Mouse (Mus musculus) liver, embryonic 11.5 days (tissue): ENCODE measurements around the gene Hip1. TPM values are rescaled to one million over a fixed set of nuclear protein-coding genes. Genes with fewer than 3 reads are reported as not detected.

Source experiments
- ATAC-seq: fragments of 200-750 bp; cut with Nextera tagmentation; replicated peaks from 2 replicates; pipeline ENCODE4 v1.8.0; 2017; ENCODE audit warnings: moderate number of reproducible peaks, mild to moderate bottlenecking, moderate TSS enrichment, moderate library complexity; ENCODE audit not compliant: low FRiP score
- DNase-seq: peaks from one replicate; pipeline ENCODE4 v3.0.0-alpha.2; 2017; ENCODE audit warnings: low spot score
- H3K27ac ChIP-seq: fragments of 300-500 bp; sonication (generic); 2 replicates; pipeline ENCODE4 v1.5.1; 2014; ENCODE audit warnings: mild to moderate bottlenecking, low read depth, low read length, control low read depth
- H3K27me3 ChIP-seq: fragments of 300-500 bp; sonication (generic); replicated peaks from 2 replicates; pipeline ENCODE4 v1.6.1; 2014; ENCODE audit warnings: low read length, mixed read lengths; ENCODE audit not compliant: control insufficient read depth, insufficient read depth
- H3K36me3 ChIP-seq: fragments of 300-500 bp; sonication (generic); 2 replicates; pipeline ENCODE4 v1.6.1; 2014; ENCODE audit warnings: mild to moderate bottlenecking, low read length, moderate library complexity, mixed read lengths; ENCODE audit not compliant: control insufficient read depth, insufficient read depth
- H3K4me1 ChIP-seq: fragments of 300-500 bp; sonication (generic); replicated peaks from 2 replicates; pipeline ENCODE4 v1.6.1; 2014; ENCODE audit warnings: low read length, mixed read lengths; ENCODE audit not compliant: control insufficient read depth, insufficient read depth
- H3K4me2 ChIP-seq: fragments of 300-500 bp; sonication (generic); 2 replicates; pipeline ENCODE4 v1.6.1; 2014; ENCODE audit warnings: mild to moderate bottlenecking, control low read depth, moderate library complexity
- H3K4me3 ChIP-seq: fragments of 300-500 bp; sonication (generic); 2 replicates; pipeline ENCODE4 v1.5.1; 2014; ENCODE audit warnings: low read depth, low read length, control low read depth
- H3K9ac ChIP-seq: fragments of 300-500 bp; sonication (generic); 2 replicates; pipeline ENCODE4 v1.6.1; 2014; ENCODE audit warnings: low read depth, low read length, control low read depth
- H3K9me3 ChIP-seq: fragments of 300-500 bp; sonication (generic); 2 replicates; pipeline ENCODE4 v1.6.1; 2016; ENCODE audit warnings: low read length, inconsistent platforms, mixed read lengths; ENCODE audit not compliant: control insufficient read depth
- WGBS: fragments of 180-500 bp; shearing (Covaris S2); extraction: QIAGEN DNeasy Blood & Tissue Kit; methylation state at CpG from one replicate; pipeline ENCODE4 v1.1.7; 2014; 5-methylcytosine and 5-hydroxymethylcytosine counted together
- polyA plus RNA-seq: library from polyadenylated mRNA; unstranded; fragments of >200 nt; fragmentation: Nextera tagmentation; extraction: Ambion mirVana; gene quantifications from 2 replicates; pipeline ENCODE4 v1.2.1, GENCODE M21; 2014

The Hip1 gene
- polyA plus RNA-seq, 1 experiment from 2014 or later = 16.3 TPM

DNA sequence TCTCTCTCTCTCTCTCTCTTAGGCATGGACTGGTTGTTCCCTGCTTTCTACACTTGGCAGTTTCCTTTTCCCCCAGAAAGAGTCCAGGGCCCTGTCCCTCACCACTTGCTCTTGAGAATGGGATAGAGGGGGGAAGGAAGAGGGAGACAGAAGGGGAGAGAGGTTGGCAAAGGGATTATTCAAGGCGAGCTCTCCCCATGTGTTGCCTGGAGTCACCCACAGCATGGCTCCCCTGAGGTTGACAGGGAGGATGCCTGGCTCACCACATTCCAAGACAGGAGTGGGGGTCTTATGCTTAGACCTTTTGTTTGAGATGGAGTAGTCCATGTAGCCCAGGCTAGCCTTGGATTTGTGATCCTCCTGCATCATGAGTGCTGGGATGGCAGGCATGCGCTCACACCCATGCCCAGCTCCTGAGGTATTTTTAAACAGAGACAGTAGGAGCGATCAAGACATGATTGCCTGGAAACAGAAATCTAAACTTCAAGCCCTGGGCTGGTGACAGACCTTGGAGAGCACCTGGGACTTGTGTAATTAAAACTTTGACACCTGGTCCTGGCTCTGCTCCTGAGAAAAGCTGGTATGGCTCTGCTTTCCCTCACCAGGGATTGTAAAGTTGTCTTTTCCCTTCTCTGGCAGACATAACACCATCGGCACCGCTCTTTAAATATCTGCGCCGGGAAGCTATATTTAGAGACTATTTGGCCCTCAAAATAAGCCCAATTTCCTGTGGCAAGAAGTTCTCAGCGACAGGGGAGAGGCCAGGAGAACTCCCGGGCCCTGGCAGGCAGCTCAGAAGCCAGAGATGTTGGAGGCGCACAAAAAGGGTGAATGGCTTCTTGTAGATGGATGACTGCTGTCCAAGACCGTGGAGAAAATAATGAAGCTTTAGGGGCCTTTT is 20.0 kb downstream of the Hip1 start:
- Histone ChIP-seq H3K27ac (no peak overlapping the region), H3K4me1 (no peaks in the 10 kb centered on the region), H3K36me3 (no peaks in the 10 kb centered on the region), H3K27me3 (0 out of 2 replicates have a peak, but pooled peaks cover 2% of the 10 kb centered on the region), H3K4me3 (no peak overlapping the region), H3K9ac (no peak overlapping the region), H3K9me3 (no peaks in the 10 kb centered on the region), H3K4me2 (no peak overlapping the region)
- WGBS = 47% methylated on average over 11 of the region's 11 CpGs
- DNase-seq = no peak
- ATAC-seq = no peak

DNA sequence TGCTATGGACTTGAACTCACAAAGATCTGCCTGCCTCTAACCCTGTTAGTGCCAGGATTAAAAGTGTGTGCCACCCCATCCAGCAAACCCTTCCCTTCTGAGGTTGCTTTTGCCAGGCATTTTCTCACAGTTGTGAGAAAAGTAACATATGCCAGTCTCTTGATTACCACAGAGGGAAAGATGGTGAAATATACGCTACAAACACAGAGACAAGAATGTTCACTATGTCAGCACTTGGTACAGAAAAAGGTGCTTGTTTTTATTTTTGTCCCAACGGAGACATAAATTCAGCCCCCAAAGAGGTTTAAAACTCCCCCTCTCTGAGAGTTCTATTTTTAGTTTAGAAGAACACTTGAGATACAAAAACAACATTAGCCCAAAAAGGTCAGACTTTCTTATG is 20.8 kb downstream of the Hip1 start:
- no peak overlapping the region for H3K27ac ChIP-seq
- H3K9me3 ChIP-seq = no peaks in the 10 kb centered on the region
- H3K27me3 ChIP-seq = 0 out of 2 replicates have a peak, but pooled peaks cover 2% of the 10 kb centered on the region
- DNase-seq = no peak
- no peak for ATAC-seq
- H3K9ac ChIP-seq = no peak overlapping the region
- H3K4me3 ChIP-seq = no peak overlapping the region
- no peaks in the 10 kb centered on the region for H3K4me1 ChIP-seq
- H3K36me3 ChIP-seq = no peaks in the 10 kb centered on the region
- 83% methylated on average over 2 of the region's 2 CpGs for WGBS
- H3K4me2 ChIP-seq = no peak overlapping the region

DNA sequence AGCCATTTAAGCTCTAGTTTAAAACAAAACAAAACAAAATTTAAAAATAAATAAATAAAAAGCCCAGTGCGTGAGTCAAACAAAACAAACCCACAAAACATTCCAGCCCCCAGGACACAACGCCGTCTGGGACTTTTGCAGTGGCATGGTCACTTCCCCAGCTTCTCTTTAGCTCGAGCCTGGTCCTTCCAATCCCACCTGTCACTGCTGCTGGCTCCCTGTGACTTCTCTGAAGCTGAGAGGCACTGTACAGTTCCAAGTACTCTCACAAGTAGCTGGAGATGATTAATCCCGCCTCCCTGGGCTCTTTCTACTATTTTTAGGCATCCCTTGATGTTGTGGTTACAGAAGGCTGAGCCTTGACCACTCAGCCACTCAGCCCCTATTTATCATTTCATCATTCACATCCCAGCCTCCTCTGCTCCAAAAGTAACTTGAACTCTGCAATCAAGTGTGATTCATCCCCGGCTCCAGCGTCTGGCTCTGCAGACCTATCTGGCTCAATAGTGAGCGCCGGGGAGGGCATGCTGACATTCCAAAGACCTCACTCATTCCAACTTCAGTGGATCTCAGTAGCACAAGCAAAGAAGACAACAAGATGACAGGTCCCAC is 22.7 kb downstream of the Hip1 start:
- DNase-seq (no peak), ATAC-seq (no peak)
- Histone ChIP-seq H3K9me3 (no peaks in the 10 kb centered on the region), H3K4me3 (no peak overlapping the region), H3K4me1 (no peaks in the 10 kb centered on the region), H3K27ac (no peak overlapping the region), H3K27me3 (no peaks in the 10 kb centered on the region), H3K36me3 (no peaks in the 10 kb centered on the region), H3K4me2 (no peak overlapping the region), H3K9ac (no peak overlapping the region)
- WGBS = 70% methylated on average over 9 of the region's 9 CpGs

DNA sequence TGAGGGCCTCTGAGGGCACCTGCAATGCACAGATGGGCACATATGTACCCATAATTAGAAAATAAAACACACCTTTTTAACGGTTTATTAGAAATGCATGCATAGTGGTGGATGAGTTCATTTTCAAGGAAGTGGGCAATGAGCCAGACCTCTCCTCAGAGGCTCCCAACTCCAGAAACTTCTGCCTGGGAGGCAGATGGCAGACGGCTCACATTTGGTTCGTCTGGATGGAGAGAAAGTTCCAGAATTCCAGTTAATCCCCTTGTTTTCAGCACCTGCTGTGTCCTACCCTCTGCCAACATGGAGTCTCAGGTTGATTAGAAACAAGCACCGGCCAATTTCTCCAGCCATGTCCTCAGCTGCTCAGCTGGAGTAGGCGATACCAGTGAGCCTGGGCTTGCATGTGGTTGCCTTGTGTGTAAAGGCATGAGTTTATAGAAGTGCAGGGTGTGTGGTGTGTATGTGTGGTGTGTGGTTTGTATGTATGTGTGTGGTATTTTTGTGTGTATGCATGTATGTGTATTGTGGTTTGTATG is 27.5 kb downstream of the Hip1 start:
- DNase-seq = no peak
- Histone ChIP-seq H3K9me3 (peaks cover 3% of the 10 kb centered on the region), H3K4me1 (no peaks in the 10 kb centered on the region), H3K9ac (no peak overlapping the region), H3K27ac (no peak overlapping the region), H3K36me3 (no peaks in the 10 kb centered on the region), H3K4me3 (no peak overlapping the region), H3K27me3 (no peaks in the 10 kb centered on the region), H3K4me2 (no peak overlapping the region)
- 90% methylated on average over 5 of the region's 5 CpGs for WGBS
- ATAC-seq = no peak

DNA sequence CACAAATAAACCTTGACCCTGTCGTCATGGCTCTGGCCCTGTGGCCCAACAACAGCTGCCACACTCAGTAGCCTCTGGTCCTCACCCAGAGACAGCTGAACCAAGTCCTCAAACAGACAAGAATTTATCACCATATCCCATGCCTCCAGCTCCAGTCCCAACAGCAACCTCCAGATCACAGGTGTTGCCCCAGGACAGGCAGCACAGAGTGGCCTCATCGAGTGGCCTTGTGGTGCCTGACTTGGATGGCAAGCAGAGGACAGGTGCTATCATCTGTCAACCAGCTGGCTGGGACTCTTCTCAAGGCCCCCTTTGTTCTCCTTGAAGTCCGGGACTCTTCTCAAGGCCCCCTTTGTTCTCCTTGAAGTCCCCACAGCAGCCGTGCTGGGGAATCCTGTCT is 31.8 kb downstream of the Hip1 start:
- Histone ChIP-seq H3K9ac (no peak overlapping the region), H3K4me2 (no peak overlapping the region), H3K27me3 (no peaks in the 10 kb centered on the region), H3K4me1 (no peaks in the 10 kb centered on the region), H3K4me3 (no peak overlapping the region), H3K36me3 (no peaks in the 10 kb centered on the region), H3K9me3 (peaks cover 3% of the 10 kb centered on the region), H3K27ac (no peak overlapping the region)
- WGBS = 74% methylated on average over 4 of the region's 4 CpGs
- no peak for ATAC-seq
- DNase-seq = no peak

DNA sequence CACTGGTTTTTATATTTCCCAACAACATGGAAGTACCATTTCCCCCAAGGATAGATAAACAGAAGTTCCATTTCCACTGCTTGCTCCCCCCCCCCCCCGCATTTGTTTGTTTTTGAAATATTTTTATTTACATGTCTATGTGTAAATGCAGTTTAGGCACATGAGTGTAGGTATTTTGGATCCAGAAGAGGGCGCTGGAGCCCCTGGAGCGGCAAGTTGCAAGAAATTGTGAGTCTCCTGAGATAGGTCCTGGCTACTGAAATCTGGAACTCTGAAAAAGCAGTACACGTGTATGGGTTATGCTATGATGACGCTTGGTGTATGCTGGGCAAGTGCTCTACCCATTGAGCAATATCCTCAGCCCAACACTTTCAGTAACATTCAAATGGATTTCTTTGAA is 33.8 kb downstream of the Hip1 start:
- 52% methylated on average over 5 of the region's 5 CpGs for WGBS
- Histone ChIP-seq H3K36me3 (no peaks in the 10 kb centered on the region), H3K4me1 (no peaks in the 10 kb centered on the region), H3K9ac (no peak overlapping the region), H3K9me3 (peaks cover 3% of the 10 kb centered on the region), H3K4me3 (no peak overlapping the region), H3K27me3 (no peaks in the 10 kb centered on the region), H3K4me2 (no peak overlapping the region), H3K27ac (no peak overlapping the region)
- no peak for ATAC-seq
- DNase-seq = no peak

DNA sequence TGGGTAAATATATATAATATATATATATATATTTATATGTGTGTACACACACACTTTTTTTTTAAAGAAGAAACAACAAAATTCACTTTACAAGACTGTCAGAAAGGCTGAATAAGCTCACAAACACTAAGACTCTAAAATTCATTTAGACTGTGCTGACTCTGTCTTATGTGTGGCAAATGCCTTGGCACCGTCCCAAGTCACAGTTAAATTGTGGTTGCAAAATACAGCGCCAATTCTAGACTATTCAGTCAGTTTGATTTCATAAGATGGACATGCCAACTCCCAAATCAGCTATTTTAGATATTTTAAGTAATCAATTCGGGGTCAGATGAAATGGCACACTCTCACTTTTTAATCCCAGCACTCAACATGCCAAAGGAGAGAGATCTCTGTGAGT is 36.6 kb downstream of the Hip1 start:
- no peak for ATAC-seq
- Histone ChIP-seq H3K36me3 (no peaks in the 10 kb centered on the region), H3K9ac (no peak overlapping the region), H3K27me3 (no peaks in the 10 kb centered on the region), H3K4me1 (no peaks in the 10 kb centered on the region), H3K27ac (no peak overlapping the region), H3K4me2 (no peak overlapping the region), H3K4me3 (no peak overlapping the region), H3K9me3 (no peaks in the 10 kb centered on the region)
- WGBS = 76% methylated on average over 3 of the region's 3 CpGs
- DNase-seq = no peak

DNA sequence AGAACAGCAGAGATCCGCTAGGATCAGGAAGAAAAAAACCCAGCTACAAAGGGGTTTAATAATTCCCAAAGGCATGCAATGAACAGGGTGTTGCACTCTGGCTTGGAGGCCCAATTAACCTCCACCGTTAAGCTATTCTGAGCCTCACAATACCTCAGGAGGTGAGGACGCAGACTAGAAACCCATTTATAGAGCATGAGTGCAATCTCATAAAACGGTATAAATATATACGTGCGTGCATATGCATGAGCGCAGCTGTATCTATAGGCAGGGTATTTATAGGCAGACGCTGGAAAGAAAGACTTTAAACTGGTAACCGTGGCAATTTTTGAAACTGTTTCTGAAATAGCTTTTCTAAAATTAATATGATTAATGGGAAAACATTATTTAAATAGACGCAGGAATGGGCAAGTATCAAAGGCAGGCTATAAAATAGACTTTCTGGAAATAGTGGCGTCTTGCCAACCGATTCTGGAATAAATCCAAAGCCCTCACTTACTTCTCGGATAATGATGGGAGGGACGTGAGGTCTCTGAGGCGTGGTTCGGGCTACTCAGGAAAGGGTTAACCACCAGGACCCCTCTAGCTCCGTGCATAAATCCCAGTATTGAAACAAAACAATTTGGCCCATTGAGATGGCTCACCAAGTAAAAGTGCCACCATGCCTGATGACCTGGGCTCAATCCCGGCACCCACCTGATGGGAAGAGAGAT is 37.2 kb downstream of the Hip1 start:
- 78% methylated on average over 18 of the region's 18 CpGs for WGBS

More for the DNA sequence above, 37.2 kb downstream of the Hip1 start:
- Histone ChIP-seq H3K4me3 (no peak overlapping the region), H3K27me3 (no peaks in the 10 kb centered on the region), H3K9me3 (no peaks in the 10 kb centered on the region), H3K36me3 (no peaks in the 10 kb centered on the region), H3K4me1 (no peaks in the 10 kb centered on the region), H3K9ac (no peak overlapping the region), H3K27ac (no peak overlapping the region), H3K4me2 (no peak overlapping the region)
- DNase-seq (no peak), ATAC-seq (no peak)
